Mouse (Mus musculus) neural tube, embryonic 11.5 days (tissue): Measurements from ENCODE around the gene Tgds. TPM values are rescaled to one million over a fixed set of nuclear protein-coding genes. Genes with fewer than 3 reads are reported as not detected.
"Not testable (repeated sequence)": the region's sequence is repeated elsewhere in the genome, so short reads cannot be mapped to it uniquely, and the experiment has no call there.

Experiments used
- ATAC-seq: fragments of 200-750 bp; cut with Nextera tagmentation; 2 replicates; pipeline ENCODE4 v1.8.0; 2017; ENCODE audit warnings: moderate number of reproducible peaks, mild to moderate bottlenecking, moderate TSS enrichment, moderate library complexity; ENCODE audit not compliant: insufficient read depth, low FRiP score, low TSS enrichment
- DNase-seq: peaks from one replicate; pipeline ENCODE4 v3.0.0-alpha.2; 2015; ENCODE audit warnings: low spot score
- H3K27ac ChIP-seq: fragments of 300-500 bp; sonication (generic); 2 replicates; pipeline ENCODE4 v1.5.1; 2014; ENCODE audit warnings: low read depth, mild to moderate bottlenecking, low read length
- H3K27me3 ChIP-seq: fragments of 300-500 bp; sonication (generic); 2 replicates; pipeline ENCODE4 v1.6.1; 2014; ENCODE audit warnings: mild to moderate bottlenecking, low read length, mixed read lengths; ENCODE audit not compliant: control insufficient read depth, insufficient read depth
- H3K36me3 ChIP-seq: fragments of 300-500 bp; sonication (generic); 2 replicates; pipeline ENCODE4 v1.6.1; 2014; ENCODE audit warnings: mild to moderate bottlenecking, low read length, moderate library complexity, mixed read lengths; ENCODE audit not compliant: control insufficient read depth, insufficient read depth
- H3K4me1 ChIP-seq: fragments of 300-500 bp; sonication (generic); 2 replicates; pipeline ENCODE4 v1.6.1; 2014; ENCODE audit warnings: low read length, mixed read lengths; ENCODE audit not compliant: control insufficient read depth, insufficient read depth
- H3K4me2 ChIP-seq: fragments of 300-500 bp; sonication (generic); 2 replicates; pipeline ENCODE4 v1.6.1; 2014; ENCODE audit warnings: low read depth, mild to moderate bottlenecking, moderate library complexity
- H3K4me3 ChIP-seq: fragments of 300-500 bp; sonication (generic); 2 replicates; pipeline ENCODE4 v1.5.1; 2014; ENCODE audit warnings: low read depth, low read length
- H3K9ac ChIP-seq: fragments of 300-500 bp; sonication (generic); 2 replicates; pipeline ENCODE4 v1.6.1; 2014; ENCODE audit warnings: mild to moderate bottlenecking, low read length
- H3K9me3 ChIP-seq: fragments of 300-500 bp; sonication (generic); 2 replicates; pipeline ENCODE4 v1.6.1; 2016; ENCODE audit warnings: low read length; ENCODE audit not compliant: control insufficient read depth
- WGBS: fragments of 180-500 bp; shearing (Covaris S2); extraction: QIAGEN DNeasy Blood & Tissue Kit; methylation state at CpG from one replicate; pipeline ENCODE4 v1.1.7; 2014; 5-methylcytosine and 5-hydroxymethylcytosine counted together
- polyA plus RNA-seq: library from polyadenylated mRNA; unstranded; fragments of >200 nt; fragmentation: Nextera tagmentation; extraction: Ambion mirVana; gene quantifications from 2 replicates; pipeline ENCODE4 v1.2.1, GENCODE M21; 2014

The Tgds gene
- polyA plus RNA-seq, 1 experiment from 2014 or later: 31.2 TPM

- H3K4me2 ChIP-seq: no peak overlapping the region
- no peaks in the 10 kb centered on the region for H3K36me3 ChIP-seq
- H3K4me1 ChIP-seq: no peaks in the 10 kb centered on the region
- H3K27ac ChIP-seq: no peak overlapping the region
- no peak overlapping the region for H3K9ac ChIP-seq
- no peaks in the 10 kb centered on the region for H3K9me3 ChIP-seq
- H3K4me3 ChIP-seq: no peak overlapping the region
- ATAC-seq: no peak
- no peaks in the 10 kb centered on the region for H3K27me3 ChIP-seq
- no peak for DNase-seq
- 83% methylated on average over 14 of the region's 14 CpGs for WGBS
These were observed 30.1 kb upstream of the Tgds start for GRCm38 (mm10) chr14:118162640-118163039.

- ATAC-seq (no peak), DNase-seq (no peak)
- no peak overlapping the region for H3K4me2 ChIP-seq
- H3K36me3 ChIP-seq: no peaks in the 10 kb centered on the region
- no peak overlapping the region for H3K9ac ChIP-seq
- H3K4me1 ChIP-seq: no peaks in the 10 kb centered on the region
- no peaks in the 10 kb centered on the region for H3K27me3 ChIP-seq
- H3K4me3 ChIP-seq: no peak overlapping the region
- H3K27ac ChIP-seq: no peak overlapping the region
- WGBS: 88% methylated on average over 3 of the region's 3 CpGs
- no peaks in the 10 kb centered on the region for H3K9me3 ChIP-seq
These were observed 29.2 kb upstream of the Tgds start for GRCm38 (mm10) chr14:118161751-118162150.

- ATAC-seq: no peak
- 27% methylated on average over 5 of the region's 5 CpGs for WGBS
- no peak overlapping the region for H3K9ac ChIP-seq
- no peaks in the 10 kb centered on the region for H3K27me3 ChIP-seq
- DNase-seq: peak; percentile 58
- no peak overlapping the region for H3K4me3 ChIP-seq
- H3K36me3 ChIP-seq: peaks cover 2% of the 10 kb centered on the region; the same call in 1 of the 2 replicates
- no peak overlapping the region for H3K4me2 ChIP-seq
- H3K4me1 ChIP-seq: no peaks in the 10 kb centered on the region
- H3K9me3 ChIP-seq: no peaks in the 10 kb centered on the region
- H3K27ac ChIP-seq: no peak overlapping the region
These were observed 24.6 kb upstream of the Tgds start for GRCm38 (mm10) chr14:118157146-118157545.

GRCm38 (mm10) chr14:118156740-118157139, 24.2 kb upstream of the Tgds start:
- ATAC-seq: peak; percentile 38; the same call in 1 of the 2 replicates

GRCm38 (mm10) chr14:118156056-118156455, 23.5 kb upstream of the Tgds start:
- H3K4me1 ChIP-seq, H3K4me3 ChIP-seq, H3K9ac ChIP-seq, H3K9me3 ChIP-seq, ATAC-seq, DNase-seq, H3K36me3 ChIP-seq, H3K4me2 ChIP-seq, H3K27me3 ChIP-seq, H3K27ac ChIP-seq: not testable (repeated sequence)
- WGBS: 95% methylated on average over 16 of the region's 16 CpGs

More at GRCm38 (mm10) chr14:118156740-118157139, 24.2 kb upstream of the Tgds start:
- 89% methylated on average over 10 of the region's 10 CpGs for WGBS
- no peaks in the 10 kb centered on the region for H3K9me3 ChIP-seq
- no peak overlapping the region for H3K4me3 ChIP-seq
- no peak overlapping the region for H3K9ac ChIP-seq
- H3K4me1 ChIP-seq: no peaks in the 10 kb centered on the region
- H3K36me3 ChIP-seq: peaks cover 2% of the 10 kb centered on the region; the same call in 1 of the 2 replicates
- no peak for DNase-seq
- no peak overlapping the region for H3K4me2 ChIP-seq
- H3K27ac ChIP-seq: no peak overlapping the region
- no peaks in the 10 kb centered on the region for H3K27me3 ChIP-seq

- H3K36me3 ChIP-seq: peaks cover 2% of the 10 kb centered on the region; the same call in 1 of the 2 replicates
- 92% methylated on average over 8 of the region's 8 CpGs for WGBS
- no peak overlapping the region for H3K27ac ChIP-seq
- no peak overlapping the region for H3K4me3 ChIP-seq
- DNase-seq (no peak), ATAC-seq (no peak)
- H3K4me1 ChIP-seq: no peaks in the 10 kb centered on the region
- H3K9ac ChIP-seq: no peak overlapping the region
- no peak overlapping the region for H3K4me2 ChIP-seq
- H3K27me3 ChIP-seq: no peaks in the 10 kb centered on the region
- H3K9me3 ChIP-seq: no peaks in the 10 kb centered on the region
These were observed 19.7 kb upstream of the Tgds start for GRCm38 (mm10) chr14:118152294-118152651.

GRCm38 (mm10) chr14:118151651-118152293, 19.2 kb upstream of the Tgds start:
- Histone ChIP-seq H3K27me3 (no peaks in the 10 kb centered on the region), H3K9me3 (no peaks in the 10 kb centered on the region), H3K36me3 (peaks cover 2% of the 10 kb centered on the region; the same call in 1 of the 2 replicates), H3K4me2 (no peak overlapping the region), H3K4me1 (no peaks in the 10 kb centered on the region), H3K4me3 (no peak overlapping the region), H3K9ac (no peak overlapping the region), H3K27ac (no peak overlapping the region)
- 85% methylated on average over 5 of the region's 5 CpGs for WGBS
- DNase-seq (no peak), ATAC-seq (no peak)

- H3K4me2 ChIP-seq: no peak overlapping the region
- H3K9me3 ChIP-seq: no peaks in the 10 kb centered on the region
- no peak overlapping the region for H3K4me3 ChIP-seq
- H3K36me3 ChIP-seq: peaks cover 2% of the 10 kb centered on the region; the same call in 1 of the 2 replicates
- no peak overlapping the region for H3K9ac ChIP-seq
- no peak for ATAC-seq
- H3K27me3 ChIP-seq: no peaks in the 10 kb centered on the region
- H3K4me1 ChIP-seq: no peaks in the 10 kb centered on the region
- no peak overlapping the region for H3K27ac ChIP-seq
- 91% methylated on average over 26 of the region's 26 CpGs for WGBS
- DNase-seq: no peak
These were observed 18.3 kb upstream of the Tgds start for GRCm38 (mm10) chr14:118150656-118151551.
